Mouse (Mus musculus) erythroblast, embryonic 14.5 days (primary cell): Measurements from ENCODE around the gene Slc5a11.

Experiments
- GATA1 ChIP-seq: IDR thresholded peaks from 2 replicates; pipeline ENCODE4 v1.6.1; 2012; ENCODE audit warnings: low read length, inconsistent platforms, mixed read lengths
- TAL1 ChIP-seq: IDR thresholded peaks from 3 replicates; pipeline ENCODE4 v1.6.1; 2012; ENCODE audit warnings: low read length, inconsistent platforms, mixed read lengths

- TF ChIP-seq TAL1 (no peak), GATA1 (no peak)
Observed at GRCm38 (mm10) chr7:123220633-123220942, 6.0 kb downstream of the Slc5a11 start.
